Mouse (Mus musculus) left cerebral cortex, postnatal 4 days (tissue): ENCODE measurements around the gene Fam169b. TPM values are rescaled to one million over a fixed set of nuclear protein-coding genes. Genes with fewer than 3 reads are reported as not detected.

Experiments used
- DNase-seq: peaks from one replicate; pipeline ENCODE4 v3.0.0-alpha.2; 2022
- intact Hi-C: fragments of 180-260 bp; cut with DNase I; formaldehyde crosslinking; loops from one replicate; pipeline ENCODE4 v1.15.1; 2025
- total RNA-seq, 2 experiments: library from RNA; stranded (reverse); gene quantifications; 2 replicates each; pipeline ENCODE4 v1.2.3; 2021

The Fam169b gene
- total RNA-seq, 2 experiments from 2014 or later: 0.12 to 0.22 TPM

DNA sequence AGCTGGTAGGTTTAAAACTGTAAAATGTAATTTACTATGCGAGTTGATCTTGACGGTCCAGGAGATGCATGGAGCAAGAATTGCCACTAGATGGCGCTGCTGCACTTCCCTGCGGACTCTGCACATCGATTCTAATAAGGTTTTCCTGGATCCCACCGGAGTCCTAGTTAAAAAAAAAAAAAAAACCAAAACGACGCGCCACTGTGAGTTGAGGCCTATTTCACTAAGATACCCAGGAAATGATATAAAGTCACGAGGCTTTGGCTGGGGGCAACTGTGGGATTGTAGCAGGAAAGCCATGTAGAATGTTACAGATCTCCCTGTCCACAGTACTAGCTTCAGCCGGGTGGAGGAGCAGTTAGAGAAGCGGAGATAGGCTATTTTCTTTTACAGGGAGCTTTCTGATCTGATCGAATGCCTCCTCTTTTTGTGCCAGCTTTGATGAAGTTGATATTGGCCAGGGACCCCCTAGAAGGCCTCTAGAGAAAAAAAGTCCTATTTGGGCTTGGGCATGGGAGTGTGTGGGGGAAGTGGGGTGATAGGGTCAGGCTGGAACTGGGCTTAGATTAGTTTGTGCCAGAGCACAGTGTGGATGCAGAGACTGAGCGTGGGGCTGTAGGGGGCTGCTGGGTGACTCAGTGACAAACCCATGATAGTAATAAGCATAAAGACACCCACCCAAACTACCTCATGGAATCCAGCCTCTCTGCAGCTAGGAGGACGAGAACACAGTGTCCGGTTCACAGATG, 100.6 kb downstream of the Fam169b start:
- peak; percentile 72 for DNase-seq
- intact Hi-C loops: loop anchor here (1.0 to 10.0 kb wide), 3 partner anchors 108 to 456 kb away; no protein-coding TSS in a partner anchor

GRCm38 (mm10) chr7:68382187-68382586, 108.5 kb downstream of the Fam169b start:
- intact Hi-C loops: loop anchor here (5.0 kb wide), 1 partner anchor 115 kb away; no protein-coding TSS in a partner anchor
- no peak for DNase-seq

DNA sequence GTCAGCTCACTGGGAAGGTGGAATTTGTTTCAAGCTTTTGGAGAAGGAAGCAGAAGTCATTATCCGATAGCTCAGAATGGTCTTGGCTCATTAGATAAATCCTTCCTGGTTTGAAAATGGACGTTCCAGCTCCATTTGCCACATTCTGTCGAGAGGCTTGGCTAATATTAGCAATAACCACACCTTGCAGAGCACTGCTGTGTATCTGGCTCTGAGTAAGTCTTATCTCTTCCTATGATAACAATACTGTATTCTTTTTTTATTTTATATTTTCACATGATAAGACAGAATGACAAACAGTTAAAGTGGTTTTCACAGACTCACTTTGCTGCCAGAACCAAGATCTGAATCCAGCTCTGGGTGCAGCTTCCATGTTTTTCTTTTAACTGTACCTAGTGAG, 113.1 kb downstream of the Fam169b start:
- DNase-seq: no peak
- intact Hi-C loops: no loop called here

- no peak for DNase-seq
- intact Hi-C loops: no loop called here
These were observed 122.2 kb downstream of the Fam169b start for GRCm38 (mm10) chr7:68395707-68396333.

- intact Hi-C loops: no loop called here
- no peak for DNase-seq
These were observed 126.9 kb downstream of the Fam169b start for GRCm38 (mm10) chr7:68400516-68400915.

DNA sequence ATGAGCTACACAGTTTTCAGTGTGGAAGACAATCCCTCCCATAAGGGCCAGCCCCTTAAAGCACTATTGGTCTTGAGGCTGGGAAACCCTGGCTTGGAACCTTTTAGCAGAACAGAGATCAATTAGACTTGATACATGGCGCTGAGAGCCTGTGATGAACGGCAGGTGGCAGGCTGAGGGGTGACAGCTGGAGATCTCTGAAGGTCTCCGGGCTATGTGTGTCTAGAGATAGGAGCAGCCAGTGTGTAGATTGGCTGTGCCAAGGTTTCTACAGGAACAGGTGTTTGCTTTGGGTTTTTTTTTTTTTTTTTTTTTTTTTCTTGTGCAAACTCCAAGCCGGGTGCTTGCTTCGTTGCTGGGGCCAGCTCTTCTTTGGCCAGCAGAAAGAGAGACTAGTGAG, 135.0 kb downstream of the Fam169b start:
- intact Hi-C loops: no loop called here
- DNase-seq: peak; percentile 67

Other genes with a start within 250 kb of the Fam169b start
- gene Pgpep1l, start 9.6 kb upstream of the Fam169b start, total RNA-seq: not detected